Mouse (Mus musculus) E14TG2a.4 (cell line): Measurements from ENCODE around the gene Soga1.

Experiments used
- H3K27me3 ChIP-seq: 2 replicates; pipeline ENCODE4 v1.6.1; 2014; ENCODE audit warnings: low read length, control low read depth; ENCODE audit not compliant: insufficient read depth
- H3K36me3 ChIP-seq: 2 replicates; pipeline ENCODE4 v1.6.1; 2014; ENCODE audit warnings: low read length, control low read depth; ENCODE audit not compliant: insufficient read depth
- H3K4me1 ChIP-seq: replicated peaks from 2 replicates; pipeline ENCODE4 v1.6.1; 2014; ENCODE audit warnings: low read depth, low read length, control low read depth
- H3K4me3 ChIP-seq: replicated peaks from 2 replicates; pipeline ENCODE4 v1.5.1; 2014; ENCODE audit warnings: mild to moderate bottlenecking, low read length
- H3K9me3 ChIP-seq: 2 replicates; pipeline ENCODE4 v1.6.1; 2014; ENCODE audit warnings: low read length, control low read depth
- CTCF ChIP-seq: conservative IDR thresholded peaks from 2 replicates; pipeline ENCODE4 v1.5.1; 2014; ENCODE audit warnings: low read length
- NANOG ChIP-seq: IDR thresholded peaks from 2 replicates; pipeline ENCODE4 v1.6.1; 2014; ENCODE audit warnings: borderline replicate concordance, low read length, mixed read lengths
- POU5F1 ChIP-seq: IDR thresholded peaks from 2 replicates; pipeline ENCODE4 v1.6.1; 2014; ENCODE audit warnings: low read length, borderline replicate concordance

Gene Soga1

GRCm38 (mm10) chr2:157108236-157108635 is 29.2 kb upstream of the Soga1 start:
- peaks cover 8% of the 10 kb centered on the region for H3K4me1 ChIP-seq
- H3K9me3 ChIP-seq = no peaks in the 10 kb centered on the region
- peaks cover 69% of the 10 kb centered on the region for H3K36me3 ChIP-seq
- no peaks in the 10 kb centered on the region for H3K27me3 ChIP-seq
- H3K4me3 ChIP-seq = no peak overlapping the region
- TF ChIP-seq CTCF = no peak
- no peak for TF ChIP-seq NANOG
- no peak for TF ChIP-seq POU5F1

GRCm38 (mm10) chr2:157104454-157104853 is 25.4 kb upstream of the Soga1 start:
- Histone ChIP-seq H3K36me3 (peaks cover 48% of the 10 kb centered on the region), H3K9me3 (no peaks in the 10 kb centered on the region), H3K4me3 (no peak overlapping the region), H3K4me1 (peaks cover 16% of the 10 kb centered on the region), H3K27me3 (no peaks in the 10 kb centered on the region)
- no peak for TF ChIP-seq NANOG
- no peak for TF ChIP-seq POU5F1
- TF ChIP-seq CTCF = no peak

- peaks cover 29% of the 10 kb centered on the region for H3K36me3 ChIP-seq
- no peak overlapping the region for H3K4me3 ChIP-seq
- peaks cover 16% of the 10 kb centered on the region for H3K4me1 ChIP-seq
- no peaks in the 10 kb centered on the region for H3K27me3 ChIP-seq
- TF ChIP-seq POU5F1 = no peak
- no peak for TF ChIP-seq NANOG
- no peak for TF ChIP-seq CTCF
- no peaks in the 10 kb centered on the region for H3K9me3 ChIP-seq
Observed at GRCm38 (mm10) chr2:157102256-157102655, 23.2 kb upstream of the Soga1 start.

GRCm38 (mm10) chr2:157101650-157102049 is 22.6 kb upstream of the Soga1 start:
- Histone ChIP-seq H3K4me1 (peaks cover 13% of the 10 kb centered on the region), H3K4me3 (no peak overlapping the region), H3K27me3 (no peaks in the 10 kb centered on the region), H3K9me3 (no peaks in the 10 kb centered on the region), H3K36me3 (peaks cover 25% of the 10 kb centered on the region)
- TF ChIP-seq NANOG (no peak), POU5F1 (no peak), CTCF (no peak)

GRCm38 (mm10) chr2:157100319-157100605 is 21.2 kb upstream of the Soga1 start:
- peak overlapping the region; percentile 43; the same call in 1 of the 2 replicates for H3K4me3 ChIP-seq
- peaks cover 20% of the 10 kb centered on the region for H3K36me3 ChIP-seq
- TF ChIP-seq POU5F1 (no peak), NANOG (no peak), CTCF (no peak)
- H3K27me3 ChIP-seq = no peaks in the 10 kb centered on the region
- H3K9me3 ChIP-seq = no peaks in the 10 kb centered on the region
- H3K4me1 ChIP-seq = peaks cover 13% of the 10 kb centered on the region

GRCm38 (mm10) chr2:157099532-157100318 is 20.7 kb upstream of the Soga1 start:
- TF ChIP-seq NANOG (no peak), POU5F1 (no peak), CTCF (no peak)
- Histone ChIP-seq H3K4me1 (peaks cover 13% of the 10 kb centered on the region), H3K36me3 (peaks cover 15% of the 10 kb centered on the region), H3K4me3 (no peak overlapping the region), H3K27me3 (no peaks in the 10 kb centered on the region), H3K9me3 (no peaks in the 10 kb centered on the region)

GRCm38 (mm10) chr2:157095005-157095755 is 16.1 kb upstream of the Soga1 start:
- TF ChIP-seq NANOG (no peak), CTCF (peak; percentile 84)
- Histone ChIP-seq H3K36me3 (no peaks in the 10 kb centered on the region), H3K27me3 (peaks cover 19% of the 10 kb centered on the region), H3K4me3 (no peak overlapping the region), H3K4me1 (peaks cover 17% of the 10 kb centered on the region), H3K9me3 (no peaks in the 10 kb centered on the region)

GRCm38 (mm10) chr2:157092024-157092423 is 13.0 kb upstream of the Soga1 start:
- H3K27me3 ChIP-seq = peaks cover 40% of the 10 kb centered on the region
- no peak overlapping the region for H3K4me3 ChIP-seq
- no peaks in the 10 kb centered on the region for H3K9me3 ChIP-seq
- H3K4me1 ChIP-seq = peaks cover 11% of the 10 kb centered on the region
- no peaks in the 10 kb centered on the region for H3K36me3 ChIP-seq
- no peak for TF ChIP-seq CTCF
- TF ChIP-seq NANOG = no peak
